11 mouse cellular contexts compared by ENCODE assay signal in genomic region chr17:36825525-36825924, GRCm38 (mm10). TPM values are rescaled to one million over a fixed set of nuclear protein-coding genes. Genes with fewer than 3 reads are reported as not detected.
DNase-seq lines count a peak whose midpoint lies in the region; ATAC-seq and TF ChIP-seq lines count a peak whose summit lies in the region.
"Had no signal": no experiment of that assay in that cellular context is flagged by ENCODE, and none has a peak within 500 bp of the region (broad histone marks: within the 10 kb centered on the region; RNA-seq: fewer than 3 reads in every experiment).

No protein-coding gene starts in this region.

- no peaks in the 10 kb centered on the region for H3K9me3 ChIP-seq in neural tube, embryonic 13.5 days
- H3K9me3 ChIP-seq in intestine, postnatal 0 days (ENCODE audit: control insufficient read depth) = no peaks in the 10 kb centered on the region
- H3K9me3 ChIP-seq: liver, embryonic 15.5 days had no signal

- no peak overlapping the region for H3K9ac ChIP-seq in neural tube, embryonic 13.5 days
- H3K9ac ChIP-seq in intestine, postnatal 0 days (ENCODE audit: low read depth, low read length) = no peak overlapping the region
- H3K9ac ChIP-seq: liver, embryonic 15.5 days had no signal

- peak; percentile 13; the same call in 1 of the 2 replicates for TF ChIP-seq CTCF in cerebellum, adult 2 months (IDR thresholded peaks at IDR 0.05; ENCODE audit: borderline replicate concordance, insufficient read depth, low read depth, low read length)
- peak; percentile 60 for TF ChIP-seq CTCF in intestine, postnatal 0 days (IDR thresholded peaks at IDR 0.05; ENCODE audit: low read depth)

- H3K27ac ChIP-seq in cerebellum, adult 2 months (ENCODE audit: insufficient read depth, low read length) = no peak overlapping the region
- H3K27ac ChIP-seq in neural tube, embryonic 13.5 days (replicated peaks) = no peak overlapping the region
- no peak overlapping the region for H3K27ac ChIP-seq in intestine, postnatal 0 days (ENCODE audit: low read depth, low read length)
- H3K27ac ChIP-seq: liver, embryonic 15.5 days had no signal

- 23% methylated on average over 4 of the region's 4 CpGs for WGBS in cerebellum, adult 2 months
- WGBS in neural tube, embryonic 13.5 days = 28% methylated on average over 4 of the region's 4 CpGs
- 21% methylated on average over 4 of the region's 4 CpGs for WGBS in intestine, postnatal 0 days

- peak in 1 of 2 experiments; percentile 56 for DNase-seq in cerebellum, adult 2 months
- DNase-seq in neural tube, embryonic 10.5 days (ENCODE audit: extremely low spot score, low spot score) = no peak
- peak; percentile 20 for DNase-seq in thymus, postnatal 4 days
- DNase-seq in heart, postnatal 14 days = no peak
- DNase-seq in kidney, adult 18-20 months = no peak

- peak overlapping the region; percentile 31 for H3K4me2 ChIP-seq in neural tube, embryonic 13.5 days
- no peak overlapping the region for H3K4me2 ChIP-seq in intestine, postnatal 0 days (replicated peaks; ENCODE audit: low read depth)

- H3K4me3 ChIP-seq in cerebellum, adult 2 months (replicated peaks; ENCODE audit: insufficient read depth, low read depth, low read length) = no peak overlapping the region
- no peak overlapping the region for H3K4me3 ChIP-seq in neural tube, embryonic 13.5 days
- no peak overlapping the region for H3K4me3 ChIP-seq in intestine, postnatal 0 days (ENCODE audit: low read depth, low read length)
- H3K4me3 ChIP-seq: liver, embryonic 15.5 days had no signal

- no peak for TF ChIP-seq POLR2A in cerebellum, adult 2 months (IDR thresholded peaks at IDR 0.05; ENCODE audit: borderline replicate concordance, insufficient read depth, low read length)

- H3K36me3 ChIP-seq in neural tube, embryonic 13.5 days = no peaks in the 10 kb centered on the region
- no peaks in the 10 kb centered on the region for H3K36me3 ChIP-seq in intestine, postnatal 0 days (ENCODE audit: control insufficient read depth, insufficient read depth)
- H3K36me3 ChIP-seq: liver, embryonic 15.5 days had no signal

- intact Hi-C loops in heart, postnatal 14 days (cut with DNase I) = loop anchor here (5.0 kb wide), 1 partner anchor 72 kb away; the partner anchor contains the start of gene Trim31

- H3K27me3 ChIP-seq in cerebellum, adult 2 months (ENCODE audit: control insufficient read depth, insufficient read depth, low read length) = no peaks in the 10 kb centered on the region
- no peaks in the 10 kb centered on the region; the same call in 1 of the 2 replicates for H3K27me3 ChIP-seq in neural tube, embryonic 13.5 days
- no peaks in the 10 kb centered on the region for H3K27me3 ChIP-seq in intestine, postnatal 0 days (replicated peaks; ENCODE audit: control insufficient read depth, insufficient read depth, low read length)

- ATAC-seq in cerebellum, adult (ENCODE audit: insufficient number of reproducible peaks, low FRiP score, low TSS enrichment) = no peak
- ATAC-seq in neural tube, embryonic 13.5 days (ENCODE audit: low read depth) = peak; percentile 79
- peak; percentile 71 for ATAC-seq in intestine, postnatal 0 days

- no peaks in the 10 kb centered on the region for H3K4me1 ChIP-seq in cerebellum, adult 2 months (ENCODE audit: control insufficient read depth, insufficient read depth, low read length)
- H3K4me1 ChIP-seq in neural tube, embryonic 13.5 days (replicated peaks) = no peaks in the 10 kb centered on the region
- H3K4me1 ChIP-seq in intestine, postnatal 0 days (replicated peaks; ENCODE audit: control insufficient read depth, insufficient read depth, low read length) = no peaks in the 10 kb centered on the region

RNA-seq across cellular contexts. Expression of gene Trim26, which starts 11.4 kb away (rescaled TPM):
- polyA plus RNA-seq in cerebellum, adult 2 months (2012; rRNA removed) = 29.4 and 29.9 TPM in 2 replicates
- polyA plus RNA-seq in neural tube, embryonic 13.5 days (2015; fragmentation: Nextera tagmentation; extraction: Ambion mirVana) = 48.0 and 48.2 TPM in 2 replicates
- 27.4 and 32.2 TPM in 2 replicates for polyA plus RNA-seq in intestine, postnatal 0 days (2015; fragmentation: Nextera tagmentation; extraction: Ambion mirVana)
- total RNA-seq in heart, postnatal 14 days (2021) = 10 to 100 TPM; 20.6 to 23.4 TPM

RNA-seq across cellular contexts. Expression of gene H2-M10.6, which starts 13.6 kb away (rescaled TPM):
- not detected in 2 replicates for polyA plus RNA-seq in cerebellum, adult 2 months (2012; rRNA removed)
- not detected in 2 replicates for polyA plus RNA-seq in neural tube, embryonic 13.5 days (2015; fragmentation: Nextera tagmentation; extraction: Ambion mirVana)
- not detected in 2 replicates for polyA plus RNA-seq in intestine, postnatal 0 days (2015; fragmentation: Nextera tagmentation; extraction: Ambion mirVana)
- total RNA-seq in heart, postnatal 14 days (2021) = not detected
- polyA plus RNA-seq: C2C12; liver, embryonic 15.5 days; testis, adult 2 months had no signal

RNA-seq across cellular contexts. Expression of gene Trim15, which starts 41.5 kb away (rescaled TPM):
- 0.14 and 0.15 TPM in 2 replicates for polyA plus RNA-seq in cerebellum, adult 2 months (2012; rRNA removed)
- 0.43 and 0.61 TPM in 2 replicates for polyA plus RNA-seq in neural tube, embryonic 13.5 days (2015; fragmentation: Nextera tagmentation; extraction: Ambion mirVana)
- polyA plus RNA-seq in intestine, postnatal 0 days (2015; fragmentation: Nextera tagmentation; extraction: Ambion mirVana) = 16.4 and 23.0 TPM in 2 replicates
- not detected for total RNA-seq in heart, postnatal 14 days (2021)
- polyA plus RNA-seq: testis, adult 2 months had no signal

RNA-seq across cellular contexts. Expression of gene Trim10, which starts 43.8 kb away (rescaled TPM):
- polyA plus RNA-seq in cerebellum, adult 2 months (2012; rRNA removed) = 0.06 and 0.13 TPM in 2 replicates
- 1.3 and 1.6 TPM in 2 replicates for polyA plus RNA-seq in neural tube, embryonic 13.5 days (2015; fragmentation: Nextera tagmentation; extraction: Ambion mirVana)
- 0.07 and 0.21 TPM in 2 replicates for polyA plus RNA-seq in intestine, postnatal 0 days (2015; fragmentation: Nextera tagmentation; extraction: Ambion mirVana)
- total RNA-seq in heart, postnatal 14 days (2021) = 1 to 10 TPM; 2.0 to 2.5 TPM
- polyA plus RNA-seq: C2C12; testis, adult 2 months had no signal

RNA-seq across cellular contexts. Expression of gene H2-M10.5, which starts 52.8 kb away (rescaled TPM):
- polyA plus RNA-seq in cerebellum, adult 2 months (2012; rRNA removed) = not detected in 2 replicates
- not detected in 2 replicates for polyA plus RNA-seq in neural tube, embryonic 13.5 days (2015; fragmentation: Nextera tagmentation; extraction: Ambion mirVana)
- not detected in 2 replicates for polyA plus RNA-seq in intestine, postnatal 0 days (2015; fragmentation: Nextera tagmentation; extraction: Ambion mirVana)
- total RNA-seq in heart, postnatal 14 days (2021) = not detected
- polyA plus RNA-seq: C2C12; liver, embryonic 15.5 days; testis, adult 2 months had no signal

Comparison
In these comparisons a context has a peak if more than half of its experiments do, and no peak if none do; other contexts are left out.
1. RNA of gene Trim15, which starts 41.5 kb away (polyA plus RNA-seq): 16.4 to 23.0 TPM in intestine, postnatal 0 days; 0.43 to 0.61 TPM in neural tube, embryonic 13.5 days and 0.14 to 0.15 TPM in cerebellum, adult 2 months; every median in the first group is over 10 times any median in the second.